Mouse (Mus musculus): Measurements from ENCODE around the gene Olfr1336.
"Not testable (repeated sequence)": the region's sequence is repeated elsewhere in the genome, so short reads cannot be mapped to it uniquely, and the experiment has no call there.

Gene Olfr1336

DNA sequence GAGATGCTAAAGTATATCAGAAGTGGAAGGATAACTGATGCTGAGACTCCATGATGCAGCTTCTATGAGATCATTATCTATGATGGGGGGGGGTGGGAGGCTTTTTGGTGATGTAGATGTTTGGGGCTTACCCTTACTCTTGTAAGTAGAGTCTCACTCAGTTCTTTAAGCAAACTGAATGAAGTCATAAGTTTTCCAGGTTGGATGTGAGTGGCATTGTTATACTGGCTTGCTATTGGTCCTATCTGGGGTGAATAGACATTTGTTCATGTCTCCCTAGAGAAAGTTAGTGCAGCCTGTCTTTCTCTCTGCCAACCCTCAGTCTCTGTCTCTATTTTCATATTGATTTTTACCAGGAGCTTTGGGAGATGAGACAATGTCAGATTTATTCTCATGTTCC, at the start of gene Olfr1336:
TSS of gene Olfr1336 (plus strand) at position 301 of the 400 bp plus-strand sequence.
- DNase-seq: no peak

DNA sequence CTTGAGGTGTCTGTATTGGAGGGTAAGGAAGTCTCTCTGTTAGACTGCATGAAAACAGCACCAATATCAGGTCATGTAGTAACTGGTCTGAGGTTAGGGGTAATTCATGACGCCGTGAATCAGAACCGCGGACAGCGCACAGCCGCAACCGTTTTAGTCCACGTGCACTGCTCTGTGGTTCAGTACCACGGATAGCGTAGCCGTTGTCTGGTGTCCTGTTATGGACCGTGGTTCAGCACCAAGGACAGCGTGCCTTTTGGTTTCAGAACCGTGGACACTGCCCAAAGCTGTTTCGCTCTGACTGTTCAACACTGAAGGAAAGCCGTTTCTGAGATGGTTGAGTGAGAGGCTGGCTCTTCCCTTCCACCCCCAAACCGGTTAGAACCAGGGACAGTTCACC, 45.9 kb upstream of the Olfr1336 start, which contains the start of gene Gm20715:
TSS of gene Gm20715 (plus strand) at position 235 of the 400 bp plus-strand sequence.
- DNase-seq: peak; percentile 96

DNA sequence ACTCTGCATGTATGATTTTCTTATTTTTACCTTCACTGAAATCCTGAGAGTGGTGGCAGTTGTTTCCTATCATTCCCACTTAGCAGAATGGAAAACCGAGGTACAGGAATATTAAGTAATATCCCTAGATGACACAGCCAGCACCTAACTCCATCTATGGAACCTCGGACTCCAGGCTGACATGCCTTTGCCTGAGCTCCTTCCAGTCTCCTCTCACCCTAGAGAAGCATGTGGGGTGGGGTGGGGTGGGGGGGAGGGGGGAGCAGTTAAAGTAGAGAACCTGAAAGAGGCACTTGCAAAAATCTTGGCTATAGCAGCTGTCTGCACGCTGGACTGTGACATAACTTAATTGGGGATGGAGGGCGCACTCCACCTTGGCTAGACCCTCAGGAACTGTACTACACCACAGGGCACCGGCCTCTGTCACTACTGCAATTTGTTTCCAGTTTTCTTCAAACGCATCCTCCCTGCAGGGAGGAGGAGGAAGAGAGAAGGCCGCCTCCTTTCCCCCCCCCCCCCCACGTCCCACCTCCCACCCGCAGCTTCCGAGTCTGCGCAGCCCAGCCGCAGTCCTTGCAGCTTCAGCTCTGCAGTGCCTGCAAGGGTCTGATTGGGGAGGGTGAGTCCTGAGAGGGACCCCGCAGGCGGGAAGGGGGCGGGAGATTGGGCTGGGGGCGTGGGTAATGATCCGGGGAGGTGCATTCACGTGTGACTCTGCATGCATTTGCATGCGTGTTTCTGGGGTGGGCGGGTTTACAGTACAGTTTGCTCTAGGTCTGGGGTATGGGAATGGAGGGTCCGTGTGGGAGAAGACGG, 41.1 kb upstream of the Olfr1336 start:
- no peak for DNase-seq

DNA sequence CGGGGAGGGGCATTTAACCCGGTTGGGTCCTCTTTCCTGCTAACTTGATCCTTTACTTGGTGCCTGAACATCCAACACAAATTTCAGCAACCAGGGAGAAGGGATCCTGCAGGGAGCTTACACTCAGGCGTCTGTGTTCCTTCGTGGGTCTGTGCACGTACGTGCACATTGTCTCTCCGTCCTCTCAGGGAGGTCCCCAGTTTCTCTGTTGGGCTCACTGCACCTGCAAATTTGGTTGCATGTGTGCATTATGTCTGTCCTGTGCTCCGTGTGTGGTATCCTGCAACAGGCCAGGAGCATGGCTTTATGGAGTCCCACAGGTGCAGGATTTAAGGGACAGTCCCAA, 40.6 kb upstream of the Olfr1336 start:
- DNase-seq: no peak

DNA sequence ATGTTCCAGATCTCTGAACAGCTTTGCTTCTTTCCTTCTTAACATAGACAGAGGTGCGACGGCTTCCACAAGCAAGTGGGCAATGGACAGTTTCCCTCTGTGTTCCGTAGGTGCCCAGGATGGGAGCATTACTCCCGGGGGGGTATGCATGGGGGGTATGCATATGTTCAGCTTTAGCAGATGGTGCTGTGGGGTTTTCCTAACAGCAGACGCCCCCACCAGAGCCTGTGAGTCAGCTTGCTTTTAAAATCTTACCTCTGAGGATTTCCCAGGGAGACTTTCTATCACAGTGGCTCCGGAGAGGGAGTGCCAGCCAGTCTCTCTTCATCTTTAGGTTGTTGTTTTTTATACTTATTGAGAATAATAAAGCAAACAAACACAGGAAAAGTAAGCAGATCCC, 36.1 kb upstream of the Olfr1336 start:
- no peak for DNase-seq

DNA sequence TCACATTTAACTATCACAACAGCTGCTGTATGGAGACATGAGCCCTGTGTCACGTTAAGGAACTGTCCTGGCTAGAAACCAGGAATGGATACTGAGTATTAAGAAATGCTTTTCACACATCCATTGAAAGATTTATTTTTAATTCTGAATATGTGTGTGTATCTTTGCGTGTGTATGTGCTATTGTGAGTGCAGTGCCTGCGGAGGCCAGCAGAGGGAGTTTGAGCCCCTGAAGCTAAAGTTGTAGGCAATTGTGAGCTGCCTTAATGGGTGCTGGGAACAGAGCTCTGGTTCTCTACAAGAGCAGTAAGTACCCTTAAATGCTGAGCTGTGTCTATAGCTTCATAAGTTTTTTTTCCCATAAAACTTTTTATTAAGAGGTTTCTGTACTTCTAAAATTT, 26.6 kb upstream of the Olfr1336 start:
- no peak for DNase-seq

DNA sequence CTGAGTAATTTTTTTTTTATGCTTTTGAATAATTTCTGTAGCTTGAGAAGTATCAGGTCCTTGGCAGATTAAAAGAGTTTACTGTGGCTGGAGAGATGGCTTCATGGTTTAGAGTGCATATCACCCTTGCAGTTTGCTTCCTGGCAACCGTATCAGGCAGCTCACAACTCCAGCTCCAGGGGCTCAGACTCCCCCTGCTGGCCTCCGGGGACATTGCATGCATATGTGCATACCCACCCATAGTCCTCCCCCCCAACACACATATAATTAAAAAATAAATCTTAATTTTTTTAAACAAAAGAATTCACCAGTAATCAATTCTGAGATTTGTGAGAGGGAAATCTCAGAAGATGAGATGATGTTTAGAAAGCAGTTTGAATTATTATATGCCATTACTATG, 25.6 kb upstream of the Olfr1336 start:
- DNase-seq: peak; percentile 39

DNA sequence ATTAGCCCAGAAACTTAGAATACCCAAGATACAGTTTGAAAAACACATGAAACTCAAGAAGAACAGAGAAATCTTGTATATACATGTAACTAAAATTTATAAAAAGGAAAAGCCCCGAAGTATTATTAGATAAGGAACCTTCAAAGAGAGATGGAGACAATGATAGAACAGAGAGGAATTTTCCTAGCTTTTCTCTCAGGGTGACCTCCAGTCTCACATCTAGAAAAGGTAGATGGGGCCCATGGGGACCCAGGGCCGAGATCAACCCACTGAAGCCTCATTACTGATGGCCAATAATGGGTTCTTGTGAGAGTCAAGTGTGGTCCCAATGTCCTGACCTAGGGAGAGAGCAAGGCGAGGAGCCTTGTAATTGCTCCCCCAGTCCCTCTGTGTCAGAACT, 17.6 kb upstream of the Olfr1336 start, which contains the start of gene Olfr1344:
TSS of gene Olfr1344 (plus strand) at position 301 of the 400 bp plus-strand sequence.
- no peak for DNase-seq

DNA sequence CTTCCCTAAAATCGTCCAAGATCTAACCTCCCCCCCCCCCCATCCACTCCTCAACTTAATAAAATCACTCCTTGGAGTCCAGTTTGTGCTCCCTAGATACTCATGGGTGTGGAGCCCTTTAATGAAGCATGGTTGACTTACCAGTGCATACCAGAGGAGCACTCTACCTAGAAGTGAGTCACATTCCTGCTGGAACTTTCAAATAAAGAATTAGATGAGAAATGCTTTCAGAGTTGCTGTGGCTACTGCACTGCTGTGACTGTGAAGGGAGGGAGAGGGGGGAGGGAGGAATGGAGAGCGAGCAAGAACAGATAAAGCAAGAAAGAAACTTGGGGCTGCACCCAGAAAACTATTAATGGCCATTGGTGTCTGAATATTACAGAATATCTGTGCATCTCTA, 14.8 kb upstream of the Olfr1336 start:
- DNase-seq: no peak

DNA sequence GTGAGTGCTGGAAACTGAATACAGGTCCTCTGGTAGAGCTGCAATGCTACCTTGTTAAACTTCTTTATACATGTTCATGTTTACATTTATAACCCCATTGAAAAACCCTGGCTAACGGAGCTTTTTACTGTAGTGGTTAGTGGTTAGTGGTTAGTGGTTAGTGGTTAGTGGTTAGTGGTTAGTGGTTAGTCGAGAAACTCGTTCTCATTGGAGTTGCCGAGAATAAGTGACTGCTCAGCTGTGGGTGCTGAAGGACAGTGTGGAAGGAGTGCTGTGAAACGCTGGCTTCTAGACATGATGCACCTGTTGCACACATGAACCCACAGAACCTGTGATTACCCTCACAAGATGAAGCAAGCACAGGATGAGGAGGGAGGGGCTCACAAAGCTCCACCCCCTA, 8.2 kb upstream of the Olfr1336 start:
- DNase-seq: no peak

DNA sequence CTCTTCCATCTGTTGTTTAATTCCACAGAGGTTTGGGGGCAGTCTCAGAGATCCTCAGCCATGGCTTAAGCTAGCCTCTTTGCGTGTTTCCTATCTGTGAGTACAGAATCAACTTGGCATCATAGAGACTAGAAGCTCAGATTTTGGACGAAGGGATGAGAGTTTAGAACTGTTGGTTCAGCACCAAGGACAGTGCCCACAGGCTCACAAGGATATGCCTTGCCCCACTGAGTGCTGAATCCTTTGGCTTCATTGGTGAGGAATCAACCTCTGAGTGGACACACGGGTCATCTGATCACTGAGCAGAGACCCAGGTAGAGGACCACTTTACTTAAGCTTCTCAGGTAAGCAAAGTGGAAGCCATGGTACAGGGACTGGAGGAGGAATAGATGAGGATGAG, 431 bp downstream of the Olfr1336 start:
- peak; percentile 34 for DNase-seq

DNA sequence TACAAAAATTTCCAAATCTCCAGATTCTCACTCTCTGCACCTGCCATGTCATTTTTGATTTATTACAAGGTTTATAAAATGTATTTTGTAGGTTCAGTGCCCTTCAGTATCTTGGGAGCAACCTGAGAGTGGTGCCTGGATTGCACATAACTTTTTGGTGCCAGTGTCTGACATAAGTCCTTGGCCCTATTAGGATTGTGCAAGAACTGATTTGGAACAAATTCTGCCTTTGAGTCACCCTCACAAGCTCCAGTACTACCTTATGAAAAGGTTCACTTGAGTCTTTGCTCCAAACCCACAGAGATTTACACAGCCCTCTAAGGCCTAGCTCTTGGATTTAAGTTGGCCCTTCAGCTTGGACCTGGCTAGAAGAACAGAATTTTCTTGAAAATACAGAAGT, 11.0 kb downstream of the Olfr1336 start, which contains the start of gene Olfr1346:
TSS of gene Olfr1346 (plus strand) at position 151 of the 400 bp plus-strand sequence.
- DNase-seq: no peak

DNA sequence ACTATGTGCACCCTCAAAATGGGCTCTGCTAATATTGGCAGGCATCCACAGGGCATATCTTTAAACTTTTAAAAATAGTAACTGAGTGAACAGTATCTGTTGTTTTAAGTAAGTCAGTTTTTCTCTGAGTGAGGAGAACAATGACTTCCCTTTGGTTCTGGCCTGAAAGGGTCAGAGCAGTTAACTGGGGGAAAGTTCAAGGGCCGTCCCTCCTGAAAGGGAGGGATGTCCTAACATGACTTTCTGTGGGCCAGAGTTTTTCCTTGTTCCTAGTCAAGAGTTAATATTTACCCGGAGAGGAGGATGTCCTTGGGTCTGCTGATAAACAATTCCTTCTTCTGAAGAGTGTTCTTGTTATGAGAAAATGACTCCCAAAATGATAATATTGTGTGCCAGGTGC, 21.7 kb downstream of the Olfr1336 start:
- not testable (repeated sequence) for DNase-seq

DNA sequence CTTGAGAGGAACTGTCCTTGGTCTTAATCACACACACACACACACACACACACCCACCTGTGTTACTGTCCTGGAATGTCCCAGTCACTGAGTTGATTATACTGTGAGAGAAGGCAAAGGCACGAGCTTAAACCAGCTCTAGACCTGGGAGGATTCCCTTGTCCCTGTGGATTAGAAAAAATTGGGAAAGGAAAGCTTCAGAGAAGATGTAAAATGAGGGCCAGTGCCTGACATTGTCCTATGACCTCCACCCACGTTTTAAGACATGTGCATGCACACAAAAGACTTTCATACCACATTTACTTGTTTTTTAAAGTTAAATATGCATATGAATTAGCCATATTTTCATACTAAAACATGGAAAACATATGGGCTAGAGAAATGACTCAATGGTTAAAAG, 30.9 kb downstream of the Olfr1336 start, which contains the start of gene Olfr5:
TSS of gene Olfr5 (minus strand) at position 101 of the 400 bp plus-strand sequence.
- DNase-seq: no peak

DNA sequence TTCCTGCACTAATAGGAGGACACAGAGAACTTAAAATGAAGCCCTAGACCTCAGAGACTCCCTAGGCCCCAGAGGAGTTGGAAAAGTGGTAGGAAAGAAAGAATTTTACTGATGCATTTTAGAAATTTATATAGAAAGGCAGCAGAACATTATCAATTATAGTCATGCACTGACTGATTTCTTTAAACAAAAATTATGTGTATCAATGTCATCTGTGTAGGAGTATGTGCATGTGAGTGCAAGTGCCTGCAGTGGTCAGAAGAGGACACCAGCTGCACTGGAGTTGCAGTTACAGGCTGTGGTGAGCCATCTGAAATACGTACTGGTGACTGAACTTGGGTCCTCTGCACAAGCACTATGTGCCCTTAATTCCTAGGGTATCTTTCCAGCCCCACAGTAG, 43.7 kb downstream of the Olfr1336 start, which contains the start of gene Olfr1347:
TSS of gene Olfr1347 (minus strand) at position 101 of the 400 bp plus-strand sequence.
- DNase-seq: no peak

DNA sequence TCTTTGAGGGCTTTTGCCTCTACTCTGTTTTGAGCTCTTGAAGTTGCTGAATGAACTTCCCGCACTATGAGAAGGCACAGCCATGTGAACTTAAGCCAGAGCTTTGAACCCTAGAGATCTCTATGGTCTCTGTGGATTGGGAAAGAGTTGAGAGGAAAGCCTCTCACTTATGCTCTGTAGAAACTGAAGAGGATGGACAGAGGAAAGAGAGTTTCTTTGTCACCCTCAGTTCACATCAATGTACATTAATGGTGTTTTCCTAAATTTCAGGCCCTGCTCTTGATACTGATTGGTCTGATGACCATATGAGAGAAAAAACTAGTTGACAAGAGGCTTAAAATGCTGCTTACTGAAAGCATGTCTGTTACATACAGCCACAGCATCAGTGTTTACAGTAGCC, 52.7 kb downstream of the Olfr1336 start, which contains the start of gene Olfr1348:
TSS of gene Olfr1348 (minus strand) at position 101 of the 400 bp plus-strand sequence.
- DNase-seq: no peak

All from embryo, embryonic 11 days (tissue).